ENCODE assay signal across 8 mouse cellular contexts in the genomic region with DNA sequence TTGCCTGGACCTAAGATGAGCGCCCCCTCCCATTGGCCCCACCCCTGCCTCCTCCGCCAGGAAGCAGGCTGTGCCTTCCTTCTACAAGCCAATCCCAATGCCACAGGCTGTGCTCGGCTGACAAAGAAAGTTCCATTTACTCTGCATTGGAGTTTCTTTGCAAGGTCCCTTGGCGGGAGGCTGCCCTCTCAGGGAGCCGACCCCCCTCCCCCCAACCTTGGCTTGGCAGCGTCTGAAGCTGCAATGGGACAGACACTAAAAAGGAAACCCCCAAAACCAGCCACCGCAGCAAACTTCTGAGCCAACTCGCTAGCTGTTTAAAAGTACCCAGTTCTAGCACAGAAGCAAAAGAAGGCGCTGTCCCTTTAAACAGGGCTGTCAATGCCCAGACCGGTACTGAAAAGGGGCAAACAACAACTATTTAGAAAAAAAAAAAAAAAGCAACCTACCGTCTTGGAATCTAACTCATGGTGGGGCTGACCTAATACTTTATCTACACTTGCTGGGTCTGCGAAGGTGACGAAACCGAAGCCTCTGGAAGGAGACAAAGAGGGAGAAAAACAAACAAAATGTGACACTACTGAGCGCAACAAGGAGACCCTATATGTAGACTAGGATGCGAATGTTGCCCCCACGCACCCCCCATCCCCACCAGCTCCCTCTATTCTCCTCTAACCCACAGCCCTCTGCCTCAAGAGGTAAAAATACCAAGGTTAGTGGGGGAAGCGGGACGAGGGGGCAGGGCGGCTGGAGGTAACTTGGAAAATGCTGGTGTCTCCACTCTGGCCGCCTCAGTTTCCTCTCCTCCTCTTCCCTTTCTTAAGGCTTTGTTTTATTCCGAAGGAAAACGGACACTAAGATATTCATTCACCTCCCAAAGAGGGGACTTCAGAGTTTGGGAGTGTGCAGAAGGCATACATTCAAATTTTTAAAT. TPM values are rescaled to one million over a fixed set of nuclear protein-coding genes. Genes with fewer than 3 reads are reported as not detected.
A peak's percentile ranks its signal among the peaks of the same experiment; 100 is the strongest.
DNase-seq lines count a peak whose midpoint lies in the region; ATAC-seq and TF ChIP-seq lines count a peak whose summit lies in the region.

No protein-coding gene starts in this region.

- no peaks in the 10 kb centered on the region for H3K9me3 ChIP-seq in erythroblast, embryonic 14.5 days (ENCODE audit: control insufficient read depth, low read length)
- no peaks in the 10 kb centered on the region for H3K9me3 ChIP-seq in forebrain, embryonic 12.5 days
- no peaks in the 10 kb centered on the region for H3K9me3 ChIP-seq in intestine, postnatal 0 days (ENCODE audit: control insufficient read depth)
- H3K9me3 ChIP-seq in liver, embryonic 13.5 days (replicated peaks): no peaks in the 10 kb centered on the region
- no peaks in the 10 kb centered on the region for H3K9me3 ChIP-seq in neural tube, embryonic 12.5 days

- H3K4me1 ChIP-seq in erythroblast, embryonic 14.5 days (ENCODE audit: control insufficient read depth): peaks cover 43% of the 10 kb centered on the region
- H3K4me1 ChIP-seq in forebrain, embryonic 12.5 days: peaks cover 56% of the 10 kb centered on the region
- no peaks in the 10 kb centered on the region for H3K4me1 ChIP-seq in intestine, postnatal 0 days (replicated peaks; ENCODE audit: control insufficient read depth, insufficient read depth, low read length)
- H3K4me1 ChIP-seq in liver, embryonic 13.5 days (replicated peaks): peaks cover 54% of the 10 kb centered on the region
- H3K4me1 ChIP-seq in neural tube, embryonic 12.5 days: peaks cover 54% of the 10 kb centered on the region

- H3K27me3 ChIP-seq in erythroblast, embryonic 14.5 days (ENCODE audit: control insufficient read depth): no peaks in the 10 kb centered on the region
- 0 out of 2 replicates have a peak, but pooled peaks cover 6% of the 10 kb centered on the region for H3K27me3 ChIP-seq in forebrain, embryonic 12.5 days
- H3K27me3 ChIP-seq in intestine, postnatal 0 days (replicated peaks; ENCODE audit: control insufficient read depth, insufficient read depth, low read length): no peaks in the 10 kb centered on the region
- no peaks in the 10 kb centered on the region for H3K27me3 ChIP-seq in liver, embryonic 13.5 days
- H3K27me3 ChIP-seq in neural tube, embryonic 12.5 days (replicated peaks): no peaks in the 10 kb centered on the region

- peak overlapping the region; percentile 98 for H3K9ac ChIP-seq in forebrain, embryonic 12.5 days
- H3K9ac ChIP-seq in intestine, postnatal 0 days (ENCODE audit: low read depth, low read length): peak overlapping the region; percentile 99
- H3K9ac ChIP-seq in liver, embryonic 13.5 days: peak overlapping the region; percentile 96
- peak overlapping the region; percentile 98 for H3K9ac ChIP-seq in neural tube, embryonic 12.5 days

- ATAC-seq in erythroblast, adult 5-6 weeks (replicated peaks; ENCODE audit: low FRiP score, poor library complexity, severe bottlenecking): no peak
- ATAC-seq in forebrain, embryonic 12.5 days (ENCODE audit: low FRiP score): 0 out of 2 replicates have a peak, but pooled peaks have one; percentile 30
- no peak for ATAC-seq in intestine, postnatal 0 days
- ATAC-seq in liver, embryonic 13.5 days (ENCODE audit: low read depth): no peak
- ATAC-seq in neural tube, embryonic 12.5 days (ENCODE audit: low FRiP score, low read depth): no peak

- H3K36me3 ChIP-seq in erythroblast, embryonic 14.5 days (ENCODE audit: control insufficient read depth): peaks cover 9% of the 10 kb centered on the region
- H3K36me3 ChIP-seq in forebrain, embryonic 12.5 days (replicated peaks): peaks cover 14% of the 10 kb centered on the region
- peaks cover 14% of the 10 kb centered on the region; the same call in 1 of the 2 replicates for H3K36me3 ChIP-seq in intestine, postnatal 0 days (ENCODE audit: control insufficient read depth, insufficient read depth)
- peaks cover 13% of the 10 kb centered on the region for H3K36me3 ChIP-seq in liver, embryonic 13.5 days
- peaks cover 11% of the 10 kb centered on the region for H3K36me3 ChIP-seq in neural tube, embryonic 12.5 days

- no peak for TF ChIP-seq CTCF in intestine, postnatal 0 days (IDR thresholded peaks at IDR 0.05; ENCODE audit: low read depth)

- under 1% methylated on average over 23 of the region's 23 CpGs for WGBS in forebrain, embryonic 12.5 days
- 3% methylated on average over 23 of the region's 23 CpGs for WGBS in intestine, postnatal 0 days
- 3% methylated on average over 23 of the region's 23 CpGs for WGBS in liver, embryonic 13.5 days (ENCODE audit: insufficient replicate concordance)
- under 1% methylated on average over 23 of the region's 23 CpGs for WGBS in neural tube, embryonic 12.5 days

- peak overlapping the region; percentile 96 for H3K27ac ChIP-seq in forebrain, embryonic 12.5 days
- peak overlapping the region; percentile 28; the same call in 1 of the 2 replicates for H3K27ac ChIP-seq in intestine, postnatal 0 days (ENCODE audit: low read depth, low read length)
- H3K27ac ChIP-seq in liver, embryonic 13.5 days: peak overlapping the region; percentile 59
- peak overlapping the region; percentile 47; the same call in 1 of the 2 replicates for H3K27ac ChIP-seq in neural tube, embryonic 12.5 days

- peak; percentile 84 for DNase-seq in ZHBTc4 (ENCODE audit: low read depth, low spot score)
- DNase-seq in liver, embryonic 13.5 days: peak; percentile 18
- DNase-seq in thymus, postnatal 4 days: peak; percentile 65

- H3K4me3 ChIP-seq in erythroblast, embryonic 14.5 days (replicated peaks): peak overlapping the region; percentile 91
- peak overlapping the region; percentile 97 for H3K4me3 ChIP-seq in forebrain, embryonic 12.5 days (replicated peaks)
- peak overlapping the region; percentile 95 for H3K4me3 ChIP-seq in intestine, postnatal 0 days (ENCODE audit: low read depth, low read length)
- H3K4me3 ChIP-seq in liver, embryonic 13.5 days (replicated peaks): peak overlapping the region; percentile 95
- H3K4me3 ChIP-seq in neural tube, embryonic 12.5 days: peak overlapping the region; percentile 98

- H3K4me2 ChIP-seq in forebrain, embryonic 12.5 days: peak overlapping the region; percentile 81
- peak overlapping the region; percentile 99 for H3K4me2 ChIP-seq in intestine, postnatal 0 days (replicated peaks; ENCODE audit: low read depth)
- peak overlapping the region; percentile 99 for H3K4me2 ChIP-seq in liver, embryonic 13.5 days
- peak overlapping the region; percentile 86 for H3K4me2 ChIP-seq in neural tube, embryonic 12.5 days (replicated peaks)

RNA-seq across cellular contexts. Expression of a gene that starts 2.0 kb away (rescaled TPM):
- polyA plus RNA-seq in erythroblast, embryonic 14.5 days (2012): 0.41 and 0.45 TPM in 2 replicates
- 6.5 and 10.2 TPM in 2 replicates for total RNA-seq in erythroblast, adult 5-6 weeks (2015; ENCODE audit: low replicate concordance)
- total RNA-seq in erythroblast, adult 5-6 weeks (2017; ENCODE audit: low replicate concordance): 8.6 and 13.9 TPM in 2 replicates
- polyA plus RNA-seq in forebrain, embryonic 12.5 days (2016; fragmentation: Nextera tagmentation; extraction: Ambion mirVana): 34.9 and 35.8 TPM in 2 replicates
- polyA plus RNA-seq in intestine, postnatal 0 days (2015; fragmentation: Nextera tagmentation; extraction: Ambion mirVana): 7.5 and 8.9 TPM in 2 replicates
- 3.9 TPM in 2 replicates for polyA plus RNA-seq in liver, embryonic 13.5 days (2015; fragmentation: Nextera tagmentation; extraction: Ambion mirVana)
- 27.9 and 37.7 TPM in 2 replicates for polyA plus RNA-seq in neural tube, embryonic 12.5 days (2016; fragmentation: Nextera tagmentation; extraction: Ambion mirVana)

Comparison
In these comparisons a context has a peak if more than half of its experiments do, and no peak if none do; other contexts are left out.
1. DNase-seq: peak in every context shown above with its lines; median percentile 84 in ZHBTc4; 65 in thymus, postnatal 4 days; 18 in liver, embryonic 13.5 days.
2. H3K27ac ChIP-seq: peak in every context shown above with its lines; median percentile 96 in forebrain, embryonic 12.5 days; 59 in liver, embryonic 13.5 days; 47 in neural tube, embryonic 12.5 days; 28 in intestine, postnatal 0 days.